Mouse (Mus musculus): ENCODE measurements around the gene Khsrp. TPM values are rescaled to one million over a fixed set of nuclear protein-coding genes. Genes with fewer than 3 reads are reported as not detected.
A peak's percentile ranks its signal among the peaks of the same experiment; 100 is the strongest.

The Khsrp gene
- total and polyA plus RNA-seq, 3 experiments: 23.5 to 106 (median 98.7) TPM

GRCm38 (mm10) chr17:57061069-57061468, 29.7 kb upstream of the Khsrp start:
- Histone ChIP-seq H3K4me1 (ENCODE audit: control insufficient read depth in 1 of 2, insufficient read depth in 2 of 2) (peaks cover 9 to 26% of the 10 kb centered on the region in 2 experiments), H3K27me3 (replicated peaks) (no peaks in the 10 kb centered on the region), H3K27ac (ENCODE audit: insufficient read depth, low read depth) (no peak overlapping the region), H3K9ac (ENCODE audit: insufficient read depth, low read depth) (peak overlapping the region; percentile 20; the same call in 1 of the 2 replicates), H3K79me2 (replicated peaks; ENCODE audit: control insufficient read depth, extremely low read depth, insufficient read depth, poor library complexity, severe bottlenecking) (no peaks in the 10 kb centered on the region), H3K4me3 (replicated peaks in 1 of 3; ENCODE audit: low read depth in 2 of 3, low read length in 2 of 3, poor library complexity in 1 of 3) (no peak overlapping the region), H3K36me3 (replicated peaks in 1 of 2; ENCODE audit: control insufficient read depth in 1 of 2, insufficient read depth in 1 of 2, low read length in 1 of 2) (peaks cover 5 to 28% of the 10 kb centered on the region in 2 experiments), H3K4me2 (ENCODE audit: insufficient read depth, low read depth, poor library complexity, severe bottlenecking) (peak overlapping the region; percentile 52), H3K9me3 (replicated peaks; ENCODE audit: low read length) (no peaks in the 10 kb centered on the region)
- in situ Hi-C loops (cut with MboI; ENCODE audit: low pct_ligation_motif_present, low pct_unique_long_range_greater_than_20kb, low sequenced_read_pairs) (no loop called here), dilution Hi-C loops (cut with MboI; ENCODE audit: extremely low pct_ligation_motif_present, extremely low pct_unique_long_range_greater_than_20kb, low sequenced_read_pairs) (no loop called here)
- no peak for DNase-seq (ENCODE audit: extremely low read depth)
- no peak for TF ChIP-seq USF1 (IDR thresholded peaks at IDR 0.05; ENCODE audit: low read depth, low read length)
- no peak for TF ChIP-seq ETS1 (conservative IDR thresholded peaks at IDR 0.05; ENCODE audit: low read depth, low read length)
- TF ChIP-seq CHD2 (IDR thresholded peaks at IDR 0.05; ENCODE audit: low read length): no peak
- no peak for TF ChIP-seq ZKSCAN1 (IDR thresholded peaks at IDR 0.05; ENCODE audit: borderline replicate concordance, low read depth, low read length)
- TF ChIP-seq RCOR1 (conservative IDR thresholded peaks at IDR 0.05; ENCODE audit: low read depth, low read length): no peak
- peak; percentile 76 for TF ChIP-seq BHLHE40 (IDR thresholded peaks at IDR 0.05; ENCODE audit: low read depth, low read length)
- no peak for TF ChIP-seq NRF1 (IDR thresholded peaks at IDR 0.05; ENCODE audit: low read depth, low read length)
- TF ChIP-seq MXI1 (IDR thresholded peaks at IDR 0.05; ENCODE audit: low read depth, low read length): peak; percentile 10; the same call in 1 of the 2 replicates
- no peak for TF ChIP-seq MYC (IDR thresholded peaks at IDR 0.05; ENCODE audit: low read depth, low read length)
- TF ChIP-seq JUND (conservative IDR thresholded peaks at IDR 0.05; ENCODE audit: low read depth, low read length): no peak
- TF ChIP-seq ZMIZ1 (IDR thresholded peaks at IDR 0.05; ENCODE audit: low read depth, low read length): no peak

DNA sequence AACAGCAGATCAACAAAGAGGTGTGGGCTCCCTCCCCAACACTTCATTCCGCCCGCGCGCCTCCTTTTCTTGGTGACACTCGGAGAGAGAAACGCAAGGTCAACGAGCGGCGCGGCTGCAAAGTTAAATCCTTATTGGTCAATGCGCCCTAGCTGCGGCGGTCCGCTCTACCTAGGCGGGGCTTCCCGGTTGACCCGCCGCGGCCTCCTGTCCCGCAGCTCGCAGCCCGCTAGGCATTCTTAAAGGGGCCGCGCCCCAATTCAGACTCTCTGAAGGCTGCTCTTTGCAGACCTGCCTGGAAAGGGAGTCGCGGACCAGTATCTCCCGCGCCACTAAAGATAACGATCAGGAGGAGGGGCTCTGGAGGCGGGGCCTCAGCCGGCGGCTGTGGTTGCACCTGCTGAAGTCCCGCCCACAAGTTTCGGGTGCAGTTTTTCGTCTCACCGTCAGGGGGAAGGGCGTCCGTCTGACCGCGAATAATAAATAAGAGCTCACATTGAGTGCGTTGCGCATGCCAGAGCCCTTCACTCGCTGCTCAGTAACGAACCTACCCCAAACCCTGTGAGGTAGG, 29.0 kb upstream of the Khsrp start:
- H3K79me2 ChIP-seq (replicated peaks; ENCODE audit: control insufficient read depth, extremely low read depth, insufficient read depth, poor library complexity, severe bottlenecking): no peaks in the 10 kb centered on the region
- peak overlapping the region; percentile 92 for H3K9ac ChIP-seq (ENCODE audit: insufficient read depth, low read depth)
- peaks cover 9 to 26% of the 10 kb centered on the region in 2 experiments for H3K4me1 ChIP-seq (ENCODE audit: control insufficient read depth in 1 of 2, insufficient read depth in 2 of 2)
- H3K9me3 ChIP-seq (replicated peaks; ENCODE audit: low read length): no peaks in the 10 kb centered on the region
- dilution Hi-C loops (cut with MboI; ENCODE audit: extremely low pct_ligation_motif_present, extremely low pct_unique_long_range_greater_than_20kb, low sequenced_read_pairs) (no loop called here), in situ Hi-C loops (cut with MboI; ENCODE audit: low pct_ligation_motif_present, low pct_unique_long_range_greater_than_20kb, low sequenced_read_pairs) (no loop called here)
- H3K27me3 ChIP-seq (replicated peaks): no peaks in the 10 kb centered on the region
- peak overlapping the region; percentile 52 for H3K4me2 ChIP-seq (ENCODE audit: insufficient read depth, low read depth, poor library complexity, severe bottlenecking)
- DNase-seq (ENCODE audit: extremely low read depth): peak; percentile 96
- 0 out of 2 replicates have a peak overlapping the region, but pooled peaks have one; percentile 53 for H3K27ac ChIP-seq (ENCODE audit: insufficient read depth, low read depth)
- peaks cover 5 to 25% of the 10 kb centered on the region in 2 experiments for H3K36me3 ChIP-seq (replicated peaks in 1 of 2; ENCODE audit: control insufficient read depth in 1 of 2, insufficient read depth in 1 of 2, low read length in 1 of 2)
- peak overlapping the region; percentile 70 to 88 (median 87) for H3K4me3 ChIP-seq (replicated peaks in 1 of 3; ENCODE audit: low read depth in 2 of 3, low read length in 2 of 3, poor library complexity in 1 of 3)
- TF ChIP-seq USF2 (conservative IDR thresholded peaks at IDR 0.05; ENCODE audit: low read depth, low read length) (no peak), POLR2A (IDR thresholded peaks at IDR 0.05; ENCODE audit: low read depth, low read length) (0 out of 2 replicates have a peak, but pooled peaks have one; percentile 44), MAX (IDR thresholded peaks at IDR 0.05; ENCODE audit: low read length) (no peak; the same call in 1 of the 2 replicates), TBP (conservative IDR thresholded peaks at IDR 0.05; ENCODE audit: low read depth, low read length) (0 out of 2 replicates have a peak, but pooled peaks have one; percentile 29), ZNF384 (IDR thresholded peaks at IDR 0.05; ENCODE audit: low read depth, low read length) (no peak), MEF2A (IDR thresholded peaks at IDR 0.05; ENCODE audit: borderline replicate concordance, low read depth, low read length) (peak; percentile 55; the same call in 1 of the 2 replicates), MXI1 (IDR thresholded peaks at IDR 0.05; ENCODE audit: low read depth, low read length) (peak; percentile 41; the same call in 1 of the 2 replicates), MAZ (IDR thresholded peaks at IDR 0.05; ENCODE audit: low read depth, low read length) (peak; percentile 64; the same call in 1 of the 2 replicates), ETS1 (conservative IDR thresholded peaks at IDR 0.05; ENCODE audit: low read depth, low read length) (no peak; the same call in 1 of the 2 replicates), ZC3H11A (IDR thresholded peaks at IDR 0.05; ENCODE audit: low read depth, low read length) (no peak), E2F4 (IDR thresholded peaks at IDR 0.05; ENCODE audit: insufficient replicate concordance, low read depth, low read length) (peak; percentile 68; the same call in 1 of the 2 replicates), ZKSCAN1 (IDR thresholded peaks at IDR 0.05; ENCODE audit: borderline replicate concordance, low read depth, low read length) (no peak), RAD21 (IDR thresholded peaks at IDR 0.05; ENCODE audit: low read depth, low read length) (peak; percentile 58), NELFE (IDR thresholded peaks at IDR 0.05; ENCODE audit: low read depth, low read length) (peak; percentile 39; the same call in 1 of the 2 replicates), EP300 (IDR thresholded peaks at IDR 0.05; ENCODE audit: low read length) (no peak), KAT2A (IDR thresholded peaks at IDR 0.05; ENCODE audit: insufficient replicate concordance, low read length) (no peak), MYC (IDR thresholded peaks at IDR 0.05; ENCODE audit: low read depth, low read length) (0 out of 2 replicates have a peak, but pooled peaks have one; percentile 26), USF1 (IDR thresholded peaks at IDR 0.05; ENCODE audit: low read depth, low read length) (no peak), BHLHE40 (IDR thresholded peaks at IDR 0.05; ENCODE audit: low read depth, low read length) (peak; percentile 56; the same call in 1 of the 2 replicates), POLR2AphosphoS2 (IDR thresholded peaks at IDR 0.05; ENCODE audit: low read depth, low read length) (no peak), TCF12 (IDR thresholded peaks at IDR 0.05; ENCODE audit: low read depth, low read length) (peak; percentile 65), JUND (conservative IDR thresholded peaks at IDR 0.05; ENCODE audit: low read depth, low read length) (no peak), NRF1 (IDR thresholded peaks at IDR 0.05; ENCODE audit: low read depth, low read length) (peak; percentile 86), IRF4 (IDR thresholded peaks at IDR 0.05; ENCODE audit: low read depth, low read length) (peak; percentile 84), PAX5 (IDR thresholded peaks at IDR 0.05; ENCODE audit: low read length) (no peak), JUN (IDR thresholded peaks at IDR 0.05; ENCODE audit: insufficient read depth, low read depth, low read length) (no peak)
